Mouse (Mus musculus): ENCODE results near the gene Sgcd.

GRCm38 (mm10) chr11:47891617-47892172, 97.1 kb downstream of the Sgcd start:
- TF ChIP-seq CTCF (IDR thresholded peaks at IDR 0.05; ENCODE audit: borderline replicate concordance, extremely low read depth, insufficient read depth, insufficient read length), result no peak
- TF ChIP-seq POLR2A (IDR thresholded peaks at IDR 0.05; ENCODE audit: borderline replicate concordance, extremely low read depth, insufficient read depth, insufficient read length, poor library complexity, severe bottlenecking), result no peak
